Mouse (Mus musculus) forebrain, embryonic 11.5 days (tissue): ENCODE data around the gene Zfp444. TPM values are rescaled to one million over a fixed set of nuclear protein-coding genes. Genes with fewer than 3 reads are reported as not detected.
"Not testable (repeated sequence)": the region's sequence is repeated elsewhere in the genome, so short reads cannot be mapped to it uniquely, and the experiment has no call there.

Source experiments
- ATAC-seq: fragments of 200-750 bp; cut with Nextera tagmentation; replicated peaks from 2 replicates; pipeline ENCODE4 v1.8.0; 2017; ENCODE audit warnings: moderate TSS enrichment; ENCODE audit not compliant: low FRiP score
- DNase-seq: peaks from one replicate; pipeline ENCODE4 v3.0.0-alpha.2; 2017; ENCODE audit warnings: low spot score
- H3K27ac ChIP-seq: fragments of 300-500 bp; sonication (generic); 2 replicates; pipeline ENCODE4 v1.5.1; 2014; ENCODE audit warnings: low read depth, low read length
- H3K27me3 ChIP-seq: fragments of 300-500 bp; sonication (generic); 2 replicates; pipeline ENCODE4 v1.6.1; 2014; ENCODE audit warnings: mild to moderate bottlenecking, low read length, mixed read lengths; ENCODE audit not compliant: control insufficient read depth, insufficient read depth
- H3K36me3 ChIP-seq: fragments of 300-500 bp; sonication (generic); 2 replicates; pipeline ENCODE4 v1.6.1; 2014; ENCODE audit warnings: mild to moderate bottlenecking, low read length, moderate library complexity, mixed read lengths; ENCODE audit not compliant: control insufficient read depth, insufficient read depth
- H3K4me1 ChIP-seq: fragments of 300-500 bp; sonication (generic); replicated peaks from 2 replicates; pipeline ENCODE4 v1.6.1; 2014; ENCODE audit warnings: low read length, mixed read lengths; ENCODE audit not compliant: control insufficient read depth, insufficient read depth
- H3K4me2 ChIP-seq: fragments of 300-500 bp; sonication (generic); 2 replicates; pipeline ENCODE4 v1.6.1; 2014; ENCODE audit warnings: low read depth, mild to moderate bottlenecking, low read length, moderate library complexity, mixed read lengths; ENCODE audit not compliant: severe bottlenecking
- H3K4me3 ChIP-seq: fragments of 300-500 bp; sonication (generic); 2 replicates; pipeline ENCODE4 v1.5.1; 2014; ENCODE audit warnings: low read depth, low read length
- H3K9ac ChIP-seq: fragments of 300-500 bp; sonication (generic); 2 replicates; pipeline ENCODE4 v1.6.1; 2014; ENCODE audit warnings: low read length
- H3K9me3 ChIP-seq: fragments of 300-500 bp; sonication (generic); 2 replicates; pipeline ENCODE4 v1.6.1; 2016; ENCODE audit warnings: low read length, mixed read lengths; ENCODE audit not compliant: control insufficient read depth
- WGBS: fragments of 180-500 bp; shearing (Covaris S2); extraction: QIAGEN DNeasy Blood & Tissue Kit; methylation state at CpG from one replicate; pipeline ENCODE4 v1.1.7; 2014; 5-methylcytosine and 5-hydroxymethylcytosine counted together
- polyA plus RNA-seq: library from polyadenylated mRNA; unstranded; fragments of >200 nt; fragmentation: Nextera tagmentation; extraction: Ambion mirVana; gene quantifications from 2 replicates; pipeline ENCODE4 v1.2.1, GENCODE M21; 2014

Gene Zfp444
- polyA plus RNA-seq, 1 experiment from 2014 or later: 73.9 TPM

DNA sequence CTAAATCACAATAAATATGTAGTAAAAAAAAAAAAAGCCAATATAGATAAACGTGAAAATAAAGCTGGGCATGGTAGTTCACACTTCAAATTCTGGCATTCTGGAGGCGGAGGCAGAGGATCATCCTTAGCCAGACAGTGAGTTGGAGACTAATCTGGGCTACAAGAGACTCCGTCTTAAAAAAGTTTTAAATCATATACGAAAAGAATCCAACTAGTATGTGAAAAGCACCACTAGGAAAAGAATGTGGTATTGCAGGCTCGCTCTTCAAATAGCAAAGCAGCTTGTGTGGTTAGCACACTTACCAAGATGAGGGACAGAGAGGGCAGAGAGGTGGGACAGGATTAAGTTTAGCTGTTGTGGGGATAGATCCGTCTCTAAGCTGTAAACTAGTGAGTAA, 1.2 kb upstream of the Zfp444 start:
- peak overlapping the region; percentile 49 for H3K9ac ChIP-seq
- DNase-seq: no peak
- H3K4me2 ChIP-seq: peak overlapping the region; percentile 77
- H3K27me3 ChIP-seq: no peaks in the 10 kb centered on the region
- peak overlapping the region; percentile 68; the same call in 1 of the 2 replicates for H3K4me3 ChIP-seq
- H3K4me1 ChIP-seq: no peaks in the 10 kb centered on the region
- WGBS: 53% methylated on average over 6 of the region's 6 CpGs
- peak overlapping the region; percentile 37 for H3K27ac ChIP-seq
- H3K36me3 ChIP-seq: no peaks in the 10 kb centered on the region
- no peak for ATAC-seq
- no peaks in the 10 kb centered on the region for H3K9me3 ChIP-seq

DNA sequence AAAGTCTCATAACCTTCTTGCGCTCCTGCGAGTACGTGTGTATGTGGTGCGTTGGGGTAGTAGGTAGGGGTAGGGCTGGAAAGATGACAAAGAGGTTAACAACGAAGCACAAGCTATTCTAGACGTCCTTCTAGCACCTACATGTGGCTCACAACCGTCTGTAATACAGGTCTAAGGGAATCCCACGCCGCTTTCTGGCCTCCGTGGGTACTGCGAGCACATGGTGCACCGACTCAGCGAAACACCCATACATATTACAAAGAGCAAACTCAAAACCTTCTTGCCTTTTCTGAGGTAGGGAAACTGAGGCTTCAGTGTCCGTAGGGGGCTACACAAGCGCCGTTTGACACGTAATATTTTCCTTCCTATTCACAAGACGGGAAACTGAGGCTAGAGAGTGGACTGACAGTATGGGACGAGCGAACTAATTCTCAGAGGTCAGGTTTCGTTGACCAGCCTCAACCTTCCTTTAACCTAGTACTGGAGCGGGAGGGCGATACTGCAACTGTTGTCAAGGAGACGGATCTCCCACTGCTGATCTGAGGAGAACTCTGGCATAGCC, 501 bp upstream of the Zfp444 start:
- ATAC-seq (peak; percentile 14), DNase-seq (peak; percentile 74)
- H3K27ac ChIP-seq: peak overlapping the region; percentile 63
- H3K9ac ChIP-seq: peak overlapping the region; percentile 49
- peak overlapping the region; percentile 77 for H3K4me2 ChIP-seq
- no peaks in the 10 kb centered on the region for H3K36me3 ChIP-seq
- H3K4me1 ChIP-seq: no peaks in the 10 kb centered on the region
- H3K27me3 ChIP-seq: no peaks in the 10 kb centered on the region
- no peaks in the 10 kb centered on the region for H3K9me3 ChIP-seq
- WGBS: 1% methylated on average over 24 of the region's 24 CpGs
- peak overlapping the region; percentile 68 for H3K4me3 ChIP-seq

DNA sequence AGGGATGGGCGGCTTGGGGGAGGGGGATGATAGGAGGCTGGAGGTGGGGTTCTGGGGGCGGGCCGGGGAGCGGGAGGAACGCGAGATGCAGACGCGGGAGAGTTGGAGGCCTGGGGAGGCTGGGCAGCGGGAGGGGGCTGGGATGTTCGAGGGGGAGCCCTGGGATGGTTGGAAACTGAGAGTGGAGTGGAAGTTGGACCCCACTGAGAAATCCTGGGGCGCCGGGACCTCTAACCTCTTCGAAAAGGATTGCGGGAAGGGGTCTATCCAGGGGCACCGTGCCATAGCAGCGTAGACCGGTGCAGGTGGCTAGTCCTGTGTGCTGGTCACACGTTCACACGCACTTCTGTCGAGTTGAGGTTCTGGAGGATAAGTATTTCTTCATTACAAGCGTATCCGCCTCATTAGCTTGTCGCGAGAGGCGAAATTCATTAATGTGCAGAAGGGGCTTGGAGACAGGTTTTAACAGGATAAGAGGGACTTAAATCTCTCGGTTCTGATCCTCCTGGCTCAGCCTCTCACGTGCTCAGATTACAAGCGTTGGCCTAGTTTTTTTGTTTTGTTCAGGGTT, 733 bp downstream of the Zfp444 start:
- peak overlapping the region; percentile 68 for H3K4me3 ChIP-seq
- no peaks in the 10 kb centered on the region for H3K9me3 ChIP-seq
- ATAC-seq (peak; percentile 51), DNase-seq (no peak)
- no peaks in the 10 kb centered on the region for H3K27me3 ChIP-seq
- H3K27ac ChIP-seq: no peak overlapping the region
- WGBS: under 1% methylated on average over 28 of the region's 28 CpGs
- peak overlapping the region; percentile 67 for H3K4me2 ChIP-seq
- H3K36me3 ChIP-seq: no peaks in the 10 kb centered on the region
- no peaks in the 10 kb centered on the region for H3K4me1 ChIP-seq
- peak overlapping the region; percentile 73 for H3K9ac ChIP-seq

DNA sequence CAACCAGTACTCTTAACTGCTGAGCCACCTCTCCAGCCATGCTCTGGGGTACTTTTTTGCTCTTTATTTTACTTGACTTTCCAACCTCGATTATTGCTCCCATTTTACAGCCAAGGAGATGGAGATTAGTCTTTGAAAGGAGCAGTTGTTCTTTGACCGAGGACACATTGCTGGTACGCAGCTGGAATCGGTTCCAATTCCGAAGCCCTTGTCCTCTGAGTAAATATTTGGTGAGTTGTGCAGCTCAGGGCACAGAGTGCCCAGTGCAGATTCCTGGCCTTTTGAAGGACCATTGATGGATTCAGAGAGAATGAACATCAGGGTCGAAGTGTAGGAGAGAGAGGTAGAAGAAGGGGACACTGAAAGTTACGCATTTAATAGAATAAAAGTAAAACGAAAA, 1.8 kb downstream of the Zfp444 start:
- ATAC-seq: no peak
- Histone ChIP-seq H3K4me3 (no peak overlapping the region), H3K4me1 (no peaks in the 10 kb centered on the region)

DNA sequence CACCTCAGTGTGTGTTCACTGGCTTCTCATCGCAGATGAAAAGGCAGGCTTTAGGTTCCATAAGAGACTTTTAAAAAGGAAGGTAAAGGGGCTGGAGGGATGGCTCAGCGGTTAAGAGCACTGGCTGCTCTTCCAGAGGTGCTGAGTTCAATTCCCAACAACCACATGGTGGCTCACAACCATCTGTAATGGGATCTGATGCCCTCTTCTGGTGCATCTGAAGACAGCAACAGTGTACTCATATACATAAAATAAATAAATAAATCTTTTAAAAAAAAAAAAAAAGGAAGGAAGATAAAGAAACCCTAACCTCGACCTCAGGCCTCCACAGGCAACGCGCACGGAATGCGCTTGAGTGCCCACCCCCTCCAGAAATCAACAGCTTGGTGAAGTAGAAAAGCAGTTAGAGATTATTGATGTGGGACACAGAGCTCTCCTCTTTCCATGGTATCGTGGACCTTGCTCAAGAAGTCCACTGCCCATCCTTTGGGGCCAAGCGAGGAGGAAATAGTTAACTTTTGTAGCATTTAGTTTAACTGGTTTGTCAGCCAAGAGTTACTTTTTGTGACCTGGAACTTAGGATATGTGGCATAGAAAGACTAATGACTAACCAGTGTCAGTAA, 2.5 kb downstream of the Zfp444 start:
- H3K9ac ChIP-seq, ATAC-seq, H3K4me1 ChIP-seq, H3K27ac ChIP-seq, H3K36me3 ChIP-seq, H3K27me3 ChIP-seq, H3K4me2 ChIP-seq, DNase-seq, H3K4me3 ChIP-seq, H3K9me3 ChIP-seq: not testable (repeated sequence)
- 82% methylated on average over 9 of the region's 9 CpGs for WGBS

More for the DNA sequence above, 1.8 kb downstream of the Zfp444 start:
- 90% methylated on average over 8 of the region's 8 CpGs for WGBS
- Histone ChIP-seq H3K9ac (no peak overlapping the region), H3K36me3 (peaks cover 2% of the 10 kb centered on the region; the same call in 1 of the 2 replicates), H3K27ac (no peak overlapping the region), H3K9me3 (no peaks in the 10 kb centered on the region), H3K27me3 (no peaks in the 10 kb centered on the region), H3K4me2 (no peak overlapping the region)
- DNase-seq: no peak

DNA sequence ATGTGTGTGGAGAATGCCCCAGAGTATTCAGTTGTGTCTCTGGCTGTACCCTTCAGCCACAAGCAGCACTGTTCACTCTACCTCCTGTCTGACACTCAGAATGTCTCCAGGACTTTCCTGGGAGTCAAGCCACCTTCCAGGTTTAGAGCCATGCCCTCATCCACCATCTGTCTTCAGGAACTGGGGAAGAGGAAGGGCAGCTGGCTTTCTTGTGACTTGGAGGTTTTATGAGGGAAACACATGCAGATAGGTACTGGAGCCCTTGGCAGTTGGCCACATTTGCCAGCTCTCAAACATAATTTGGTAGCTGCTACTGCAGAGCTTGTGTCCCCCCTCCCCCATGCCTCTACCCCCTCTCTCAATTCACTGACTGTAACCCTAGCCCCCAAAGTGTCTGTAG, 7.0 kb downstream of the Zfp444 start:
- H3K27me3 ChIP-seq: no peaks in the 10 kb centered on the region
- H3K4me2 ChIP-seq: no peak overlapping the region
- no peak overlapping the region for H3K9ac ChIP-seq
- peaks cover 2% of the 10 kb centered on the region; the same call in 1 of the 2 replicates for H3K36me3 ChIP-seq
- H3K4me3 ChIP-seq: no peak overlapping the region
- ATAC-seq (no peak), DNase-seq (no peak)
- H3K9me3 ChIP-seq: no peaks in the 10 kb centered on the region
- no peak overlapping the region for H3K27ac ChIP-seq
- H3K4me1 ChIP-seq: no peaks in the 10 kb centered on the region

DNA sequence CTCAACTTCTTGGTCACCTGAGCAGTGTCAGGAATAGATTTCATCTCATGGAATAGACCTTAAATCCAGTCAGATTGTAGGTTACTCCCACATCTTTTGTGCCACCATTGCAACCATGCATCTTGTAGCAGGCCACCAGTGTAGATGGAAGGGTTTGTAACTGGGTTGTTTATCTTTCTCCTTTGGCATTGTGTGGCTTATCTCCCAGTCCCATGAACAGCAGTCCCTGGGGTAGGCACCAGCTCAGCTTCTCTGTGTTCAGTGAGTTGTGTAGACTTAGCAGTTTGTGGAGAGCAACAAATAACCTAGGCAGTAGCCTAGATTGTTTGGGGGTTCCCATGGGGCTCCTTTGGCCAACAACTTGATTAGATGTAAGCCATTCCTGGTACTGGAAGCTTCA, 10.9 kb downstream of the Zfp444 start:
- H3K27me3 ChIP-seq: no peaks in the 10 kb centered on the region
- peaks cover 20% of the 10 kb centered on the region for H3K36me3 ChIP-seq
- H3K9ac ChIP-seq: no peak overlapping the region
- no peak overlapping the region for H3K4me2 ChIP-seq
- ATAC-seq (no peak), DNase-seq (no peak)
- H3K4me3 ChIP-seq: no peak overlapping the region
- no peaks in the 10 kb centered on the region for H3K9me3 ChIP-seq
- H3K4me1 ChIP-seq: no peaks in the 10 kb centered on the region
- no peak overlapping the region for H3K27ac ChIP-seq

DNA sequence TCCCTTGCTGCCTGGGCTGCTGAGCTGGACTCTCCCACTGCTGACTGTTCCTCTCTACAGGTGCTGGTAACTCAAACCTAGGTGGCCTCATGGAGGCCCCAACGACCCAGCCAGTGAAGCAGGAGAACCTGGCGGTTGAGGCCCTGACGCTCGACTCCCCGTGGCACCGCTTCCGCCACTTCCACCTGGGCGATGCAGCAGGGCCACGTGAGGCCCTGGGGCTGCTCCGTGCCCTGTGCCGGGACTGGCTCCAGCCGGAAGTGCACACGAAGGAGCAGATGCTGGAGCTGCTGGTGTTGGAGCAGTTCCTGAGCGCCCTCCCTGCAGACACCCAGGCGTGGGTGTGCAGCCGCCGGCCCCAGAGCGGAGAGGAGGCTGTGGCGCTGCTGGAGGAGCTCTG, 11.8 kb downstream of the Zfp444 start:
- DNase-seq: no peak
- H3K4me1 ChIP-seq: no peaks in the 10 kb centered on the region
- ATAC-seq: no peak
- no peaks in the 10 kb centered on the region for H3K9me3 ChIP-seq
- no peak overlapping the region for H3K4me3 ChIP-seq
- 92% methylated on average over 19 of the region's 19 CpGs for WGBS
- H3K36me3 ChIP-seq: peaks cover 19% of the 10 kb centered on the region
- no peak overlapping the region for H3K4me2 ChIP-seq
- no peak overlapping the region for H3K27ac ChIP-seq
- H3K9ac ChIP-seq: no peak overlapping the region
- H3K27me3 ChIP-seq: no peaks in the 10 kb centered on the region

DNA sequence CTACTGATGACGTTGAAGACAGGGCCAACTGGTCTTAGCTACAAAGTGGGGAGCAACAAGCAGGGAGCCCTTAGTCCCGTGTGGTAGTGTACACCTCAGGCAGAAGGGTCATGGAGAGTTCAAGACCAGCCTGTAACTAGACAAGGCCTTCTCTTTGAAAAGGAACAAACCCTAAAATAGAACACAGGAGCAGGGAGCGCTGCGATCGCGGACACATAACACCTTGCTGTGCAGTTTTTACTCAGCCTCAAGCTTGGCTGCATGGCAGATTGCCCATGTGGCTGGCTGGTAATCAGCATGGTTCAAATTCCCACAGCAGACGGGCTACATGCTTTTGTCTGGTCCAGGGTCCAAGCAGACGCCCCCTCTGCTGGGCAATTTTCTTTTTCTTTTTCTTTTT, 12.5 kb downstream of the Zfp444 start:
- no peak overlapping the region for H3K9ac ChIP-seq
- WGBS: 88% methylated on average over 8 of the region's 8 CpGs
- no peak for DNase-seq
- H3K27me3 ChIP-seq: no peaks in the 10 kb centered on the region
- H3K9me3 ChIP-seq: no peaks in the 10 kb centered on the region
- H3K4me1 ChIP-seq: no peaks in the 10 kb centered on the region
- H3K4me2 ChIP-seq: no peak overlapping the region
- no peak overlapping the region for H3K4me3 ChIP-seq
- H3K27ac ChIP-seq: no peak overlapping the region
- ATAC-seq: no peak
- H3K36me3 ChIP-seq: peaks cover 18% of the 10 kb centered on the region
